Mouse (Mus musculus) ES-E14 (cell line): ENCODE results near the gene Abi1. TPM values are rescaled to one million over a fixed set of nuclear protein-coding genes. Genes with fewer than 3 reads are reported as not detected.

ENCODE experiments used
- DNase-seq: peaks from one replicate; pipeline ENCODE4 v3.0.0-alpha.2; 2013; ENCODE audit warnings: low read depth, low spot score
- H3K27ac ChIP-seq: 2 replicates; pipeline ENCODE4 v1.5.1; 2012; ENCODE audit warnings: low read depth, mild to moderate bottlenecking, low read length, moderate library complexity, mixed read lengths; ENCODE audit not compliant: poor library complexity, insufficient read depth, severe bottlenecking
- H3K36me3 ChIP-seq: 2 replicates; pipeline ENCODE4 v1.6.1; 2012; ENCODE audit warnings: mild to moderate bottlenecking, low read length, moderate library complexity, mixed read lengths; ENCODE audit not compliant: control insufficient read depth, poor library complexity, insufficient read depth, severe bottlenecking
- H3K4me1 ChIP-seq, 2 experiments: fragments of 150-350 bp in 1 of 2; sonication (generic) in 1 of 2; 2 replicates each; pipeline ENCODE4 v1.6.1; 2012; ENCODE audit warnings: low read length in 2 of 2, mild to moderate bottlenecking in 1 of 2, mixed read lengths in 1 of 2; ENCODE audit not compliant: control insufficient read depth in 2 of 2, insufficient read depth in 2 of 2, poor library complexity in 1 of 2
- H3K4me3 ChIP-seq, 2 experiments: fragments of 150-350 bp in 1 of 2; sonication (generic) in 1 of 2; 2 replicates each; pipeline ENCODE4 v1.5.1; 2012; ENCODE audit warnings: low read length in 2 of 2, low read depth in 1 of 2, mild to moderate bottlenecking in 1 of 2, mixed read lengths in 1 of 2; ENCODE audit not compliant: insufficient read depth in 1 of 2, poor library complexity in 1 of 2, severe bottlenecking in 1 of 2
- H3K9ac ChIP-seq: 2 replicates; pipeline ENCODE4 v1.6.1; 2012; ENCODE audit warnings: low read depth, mild to moderate bottlenecking, low read length, mixed read lengths; ENCODE audit not compliant: poor library complexity, insufficient read depth, severe bottlenecking
- H3K9me3 ChIP-seq: fragments of 150-350 bp; sonication (generic); 2 replicates; pipeline ENCODE4 v1.6.1; 2012; ENCODE audit warnings: low read depth, mild to moderate bottlenecking, low read length; ENCODE audit not compliant: control insufficient read depth, insufficient read depth
- CHD2 ChIP-seq: IDR thresholded peaks from 2 replicates; pipeline ENCODE4 v1.6.1; 2014; ENCODE audit warnings: mild to moderate bottlenecking, low read depth, low read length, inconsistent platforms
- HCFC1 ChIP-seq: IDR thresholded peaks from 2 replicates; pipeline ENCODE4 v1.6.1; 2012; ENCODE audit warnings: low read length, inconsistent platforms, borderline replicate concordance; ENCODE audit not compliant: insufficient read depth
- MAFK ChIP-seq: IDR thresholded peaks from 2 replicates; pipeline ENCODE4 v1.6.1; 2014; ENCODE audit warnings: mild to moderate bottlenecking, low read depth, low read length, inconsistent platforms; ENCODE audit not compliant: insufficient read depth
- ZC3H11A ChIP-seq: IDR thresholded peaks from 2 replicates; pipeline ENCODE4 v1.6.1; 2012; ENCODE audit warnings: low read depth, mild to moderate bottlenecking, inconsistent platforms, low read length, borderline replicate concordance
- ZNF384 ChIP-seq: IDR thresholded peaks from 2 replicates; pipeline ENCODE4 v1.6.1; 2012; ENCODE audit warnings: low read depth, low read length, inconsistent platforms
- in situ Hi-C, 2 experiments: fragments of 600-800 bp; cut with MboI; formaldehyde crosslinking; loops; one replicate each; pipeline ENCODE4 v1.15.1; 2025; ENCODE audit warnings: low sequenced_read_pairs in 2 of 2, inconsistent platforms in 1 of 2; ENCODE audit not compliant: unreplicated experiment in 2 of 2
- total RNA-seq: library from RNA; depleted of rRNA; stranded (reverse); fragments of 300-350 nt; gene quantifications from 2 replicates; pipeline ENCODE4 v1.2.3, GENCODE M21; 2012

Gene Abi1
- total RNA-seq, 1 experiment = 42.6 TPM

DNA sequence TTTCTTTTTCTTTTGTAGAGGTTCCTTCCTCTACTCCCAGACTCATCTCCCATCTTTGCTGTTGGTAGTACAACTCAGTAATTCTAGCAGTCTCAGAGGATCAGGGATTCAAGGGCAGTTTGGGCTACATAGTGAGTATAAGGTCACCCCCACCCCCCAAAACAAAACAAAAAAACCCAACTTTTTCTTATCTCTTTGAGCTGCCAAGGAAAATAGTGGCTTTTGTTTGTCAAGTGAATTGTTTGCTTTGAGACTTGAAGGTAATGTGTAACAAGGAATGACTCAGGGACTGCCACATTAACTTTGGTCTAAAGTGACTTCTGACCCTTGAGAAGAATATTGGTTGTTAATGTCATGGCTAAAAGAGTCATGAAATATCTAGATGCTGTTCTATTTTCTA, 35.8 kb upstream of the Abi1 start:
- TF ChIP-seq MAFK = no peak
- no peak for TF ChIP-seq HCFC1
- TF ChIP-seq ZC3H11A = no peak
- no peak for TF ChIP-seq CHD2
- H3K9ac ChIP-seq = no peak overlapping the region
- no peak overlapping the region for H3K27ac ChIP-seq
- no peaks in the 10 kb centered on the region for H3K9me3 ChIP-seq
- DNase-seq = no peak
- no peak overlapping the region for H3K4me3 ChIP-seq
- no peaks in the 10 kb centered on the region for H3K36me3 ChIP-seq
- H3K4me1 ChIP-seq = no peaks in the 10 kb centered on the region
- in situ Hi-C loops = no loop called here

DNA sequence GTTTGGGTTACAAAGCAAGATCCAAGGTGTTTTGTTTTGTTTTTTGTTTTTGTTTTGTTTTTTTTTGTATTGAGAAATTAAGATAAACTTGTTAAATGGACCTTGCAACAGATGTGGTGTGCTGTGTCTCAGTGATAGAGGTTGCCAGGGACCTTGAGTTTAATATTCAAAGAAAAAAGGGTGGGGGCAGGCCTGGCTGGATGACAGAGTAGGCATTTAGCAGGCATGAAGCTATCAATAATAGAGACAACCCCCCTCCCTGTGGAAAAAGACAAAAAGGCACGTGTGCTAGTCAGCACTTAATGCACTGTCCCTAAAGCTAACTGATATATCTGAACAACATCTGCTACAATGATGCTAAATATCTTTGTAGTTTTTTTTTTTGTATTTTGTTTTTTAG, 31.4 kb upstream of the Abi1 start:
- in situ Hi-C loops = no loop called here
- H3K9ac ChIP-seq = no peak overlapping the region
- no peak for DNase-seq
- TF ChIP-seq ZNF384 (no peak), HCFC1 (no peak), MAFK (no peak), CHD2 (no peak), ZC3H11A (no peak)
- no peaks in the 10 kb centered on the region; a peak in 2 of 4 replicates for H3K4me1 ChIP-seq
- no peaks in the 10 kb centered on the region for H3K9me3 ChIP-seq
- H3K4me3 ChIP-seq = no peak overlapping the region
- no peaks in the 10 kb centered on the region for H3K36me3 ChIP-seq
- H3K27ac ChIP-seq = no peak overlapping the region

DNA sequence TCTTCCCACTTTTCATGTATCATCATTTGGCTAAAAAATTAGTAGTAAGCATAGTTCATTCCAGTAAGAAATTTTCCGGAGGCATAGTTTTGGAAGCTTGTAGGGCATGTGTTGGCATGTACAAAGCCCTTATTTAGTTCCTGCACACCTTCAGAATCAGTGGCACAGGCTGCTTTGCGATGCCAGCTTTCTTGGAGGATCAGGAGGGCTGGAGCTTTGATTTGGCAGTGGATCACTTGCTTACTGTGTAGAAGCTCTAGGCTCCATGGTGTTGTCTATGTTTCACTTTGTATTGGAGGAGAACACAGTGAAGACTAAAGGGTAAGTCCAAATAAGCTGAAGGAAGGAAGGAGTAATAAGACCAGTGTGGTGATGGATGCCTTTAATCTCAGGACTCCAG, 30.4 kb upstream of the Abi1 start:
- in situ Hi-C loops = no loop called here
- H3K4me3 ChIP-seq = no peak overlapping the region
- no peak for DNase-seq
- no peak overlapping the region for H3K27ac ChIP-seq
- H3K36me3 ChIP-seq = no peaks in the 10 kb centered on the region
- H3K4me1 ChIP-seq = no peaks in the 10 kb centered on the region; a peak in 2 of 4 replicates
- no peak overlapping the region for H3K9ac ChIP-seq
- TF ChIP-seq ZC3H11A = no peak
- no peak for TF ChIP-seq HCFC1
- TF ChIP-seq CHD2 = no peak
- TF ChIP-seq ZNF384 = no peak
- no peaks in the 10 kb centered on the region for H3K9me3 ChIP-seq

DNA sequence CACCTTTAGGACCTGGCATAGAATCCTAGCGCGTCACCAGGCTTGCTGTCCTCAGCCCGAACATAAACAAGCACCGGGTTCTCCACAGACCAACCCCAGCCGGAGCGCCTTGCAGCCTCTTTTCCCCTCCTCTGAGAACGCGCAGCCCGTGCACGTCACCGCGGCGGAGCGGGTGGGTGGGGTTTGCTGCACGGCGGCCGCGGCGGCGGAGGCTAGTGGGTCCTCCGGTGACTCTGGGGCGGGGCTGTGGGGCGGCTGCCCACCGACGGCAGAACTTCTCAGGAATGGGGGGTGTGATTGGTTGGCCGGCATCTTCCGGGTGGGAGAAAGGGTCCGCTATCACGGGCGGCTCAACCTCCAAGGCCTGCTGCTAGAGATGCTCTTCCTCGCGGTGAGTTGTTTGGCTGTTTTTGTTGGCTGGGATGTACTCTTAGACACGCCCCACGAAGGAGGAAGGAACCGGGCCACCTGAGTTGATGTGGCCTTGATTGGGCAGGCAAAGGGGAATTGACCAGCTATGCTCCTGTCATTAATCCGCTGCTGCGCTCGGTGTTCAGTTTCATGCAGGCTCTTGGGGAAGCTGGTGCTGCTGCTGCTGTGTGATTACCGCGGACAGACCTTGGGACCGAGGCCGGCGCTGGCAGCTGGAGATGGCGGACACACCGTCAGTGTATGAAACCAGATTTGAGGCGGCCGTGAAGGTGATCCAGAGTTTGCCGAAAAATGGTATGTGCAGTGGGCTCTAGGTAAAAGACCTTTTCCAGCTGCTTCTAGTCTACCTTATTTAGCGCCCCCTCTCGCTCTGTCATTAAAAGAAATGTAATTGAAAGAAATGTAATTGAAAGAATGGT, 29.1 kb upstream of the Abi1 start:
- Histone ChIP-seq H3K4me1 (no peaks in the 10 kb centered on the region; a peak in 2 of 4 replicates), H3K9ac (peak overlapping the region; percentile 66), H3K4me3 (peak overlapping the region; percentile 64 to 71), H3K36me3 (no peaks in the 10 kb centered on the region), H3K9me3 (no peaks in the 10 kb centered on the region), H3K27ac (peak overlapping the region; percentile 32; the same call in 1 of the 2 replicates)
- TF ChIP-seq ZC3H11A (no peak), ZNF384 (no peak), CHD2 (no peak), HCFC1 (0 out of 2 replicates have a peak, but pooled peaks have one; percentile 41), MAFK (no peak)
- in situ Hi-C loops = no loop called here
- peak; percentile 74 for DNase-seq
